Mouse (Mus musculus) ES-E14 (cell line): ENCODE data around the gene Myl6. TPM values are rescaled to one million over a fixed set of nuclear protein-coding genes. Genes with fewer than 3 reads are reported as not detected.
A peak's percentile ranks its signal among the peaks of the same experiment; 100 is the strongest.

Source experiments
- DNase-seq: peaks from one replicate; pipeline ENCODE4 v3.0.0-alpha.2; 2013; ENCODE audit warnings: low read depth, low spot score
- H3K27ac ChIP-seq: 2 replicates; pipeline ENCODE4 v1.5.1; 2012; ENCODE audit warnings: low read depth, mild to moderate bottlenecking, low read length, moderate library complexity, mixed read lengths; ENCODE audit not compliant: poor library complexity, insufficient read depth, severe bottlenecking
- H3K36me3 ChIP-seq: 2 replicates; pipeline ENCODE4 v1.6.1; 2012; ENCODE audit warnings: mild to moderate bottlenecking, low read length, moderate library complexity, mixed read lengths; ENCODE audit not compliant: control insufficient read depth, poor library complexity, insufficient read depth, severe bottlenecking
- H3K4me1 ChIP-seq, 2 experiments: fragments of 150-350 bp in 1 of 2; sonication (generic) in 1 of 2; 2 replicates each; pipeline ENCODE4 v1.6.1; 2012; ENCODE audit warnings: low read length in 2 of 2, mild to moderate bottlenecking in 1 of 2, mixed read lengths in 1 of 2; ENCODE audit not compliant: control insufficient read depth in 2 of 2, insufficient read depth in 2 of 2, poor library complexity in 1 of 2
- H3K4me3 ChIP-seq, 2 experiments: fragments of 150-350 bp in 1 of 2; sonication (generic) in 1 of 2; 2 replicates each; pipeline ENCODE4 v1.5.1; 2012; ENCODE audit warnings: low read length in 2 of 2, low read depth in 1 of 2, mild to moderate bottlenecking in 1 of 2, mixed read lengths in 1 of 2; ENCODE audit not compliant: insufficient read depth in 1 of 2, poor library complexity in 1 of 2, severe bottlenecking in 1 of 2
- H3K9ac ChIP-seq: 2 replicates; pipeline ENCODE4 v1.6.1; 2012; ENCODE audit warnings: low read depth, mild to moderate bottlenecking, low read length, mixed read lengths; ENCODE audit not compliant: poor library complexity, insufficient read depth, severe bottlenecking
- H3K9me3 ChIP-seq: fragments of 150-350 bp; sonication (generic); 2 replicates; pipeline ENCODE4 v1.6.1; 2012; ENCODE audit warnings: low read depth, mild to moderate bottlenecking, low read length; ENCODE audit not compliant: control insufficient read depth, insufficient read depth
- CHD2 ChIP-seq: IDR thresholded peaks from 2 replicates; pipeline ENCODE4 v1.6.1; 2014; ENCODE audit warnings: mild to moderate bottlenecking, low read depth, low read length, inconsistent platforms
- HCFC1 ChIP-seq: IDR thresholded peaks from 2 replicates; pipeline ENCODE4 v1.6.1; 2012; ENCODE audit warnings: low read length, inconsistent platforms, borderline replicate concordance; ENCODE audit not compliant: insufficient read depth
- MAFK ChIP-seq: IDR thresholded peaks from 2 replicates; pipeline ENCODE4 v1.6.1; 2014; ENCODE audit warnings: mild to moderate bottlenecking, low read depth, low read length, inconsistent platforms; ENCODE audit not compliant: insufficient read depth
- ZC3H11A ChIP-seq: IDR thresholded peaks from 2 replicates; pipeline ENCODE4 v1.6.1; 2012; ENCODE audit warnings: low read depth, mild to moderate bottlenecking, inconsistent platforms, low read length, borderline replicate concordance
- ZNF384 ChIP-seq: IDR thresholded peaks from 2 replicates; pipeline ENCODE4 v1.6.1; 2012; ENCODE audit warnings: low read depth, low read length, inconsistent platforms
- in situ Hi-C, 2 experiments: fragments of 600-800 bp; cut with MboI; formaldehyde crosslinking; loops; one replicate each; pipeline ENCODE4 v1.15.1; 2025; ENCODE audit warnings: low sequenced_read_pairs in 2 of 2, inconsistent platforms in 1 of 2; ENCODE audit not compliant: unreplicated experiment in 2 of 2
- total RNA-seq: library from RNA; depleted of rRNA; stranded (reverse); fragments of 300-350 nt; gene quantifications from 2 replicates; pipeline ENCODE4 v1.2.3, GENCODE M21; 2012

The Myl6 gene
- total RNA-seq, 1 experiment, result 1,090 TPM

- no peak overlapping the region for H3K27ac ChIP-seq
- H3K4me3 ChIP-seq, result peak overlapping the region in 1 of 2 experiments; percentile 34; a peak in 2 of 4 replicates
- no peaks in the 10 kb centered on the region for H3K9me3 ChIP-seq
- in situ Hi-C loops, result no loop called here
- TF ChIP-seq ZC3H11A (no peak), CHD2 (no peak), ZNF384 (no peak), HCFC1 (no peak), MAFK (no peak)
- H3K36me3 ChIP-seq, result no peaks in the 10 kb centered on the region
- no peak overlapping the region for H3K9ac ChIP-seq
- peaks cover 3 to 5% of the 10 kb centered on the region in 2 experiments; a peak in 3 of 4 replicates for H3K4me1 ChIP-seq
- no peak for DNase-seq
These were observed 41.8 kb upstream of the Myl6 start for GRCm38 (mm10) chr10:128535624-128536265.

DNA sequence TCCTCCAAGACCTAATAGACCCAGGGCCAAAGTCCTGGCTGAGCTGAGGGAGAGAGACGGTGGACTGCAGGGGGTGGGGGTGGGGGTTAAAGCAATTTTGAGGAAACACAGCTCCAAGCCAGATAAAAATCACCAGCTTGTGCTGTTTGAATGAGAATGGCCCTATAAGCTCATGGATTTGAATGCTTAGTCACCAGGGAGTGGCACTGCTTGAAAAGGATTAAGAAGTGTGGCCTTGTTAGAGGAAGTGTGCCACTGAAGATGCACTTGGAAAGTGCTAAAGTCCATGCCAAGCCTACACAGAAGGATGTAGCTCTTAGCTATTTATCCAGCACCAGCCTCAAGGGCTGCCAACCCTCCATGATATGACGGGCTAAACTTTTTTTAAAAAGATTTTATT, 41.3 kb upstream of the Myl6 start:
- TF ChIP-seq MAFK (no peak), ZC3H11A (no peak), ZNF384 (no peak), CHD2 (no peak), HCFC1 (no peak)
- in situ Hi-C loops, result no loop called here
- no peak for DNase-seq

GRCm38 (mm10) chr10:128526366-128527356, 32.7 kb upstream of the Myl6 start:
- Histone ChIP-seq H3K4me3 (peak overlapping the region; percentile 28 to 89; a peak in 3 of 4 replicates), H3K9ac (0 out of 2 replicates have a peak overlapping the region, but pooled peaks have one; percentile 34), H3K4me1 (peaks cover 0 to 3% of the 10 kb centered on the region in 2 experiments; a peak in 1 of 4 replicates), H3K9me3 (no peaks in the 10 kb centered on the region), H3K27ac (no peak overlapping the region), H3K36me3 (peaks cover 2% of the 10 kb centered on the region; the same call in 1 of the 2 replicates)
- in situ Hi-C loops, result no loop called here
- DNase-seq, result no peak
- TF ChIP-seq ZNF384 (no peak), ZC3H11A (no peak), CHD2 (no peak), MAFK (no peak), HCFC1 (no peak)

More for the DNA sequence above, 41.3 kb upstream of the Myl6 start:
- no peaks in the 10 kb centered on the region for H3K9me3 ChIP-seq
- H3K4me3 ChIP-seq, result no peak overlapping the region
- H3K36me3 ChIP-seq, result no peaks in the 10 kb centered on the region
- H3K4me1 ChIP-seq, result peaks cover 3 to 5% of the 10 kb centered on the region in 2 experiments; a peak in 3 of 4 replicates
- H3K27ac ChIP-seq, result no peak overlapping the region
- H3K9ac ChIP-seq, result no peak overlapping the region

- H3K36me3 ChIP-seq, result peaks cover 7% of the 10 kb centered on the region; the same call in 1 of the 2 replicates
- H3K4me1 ChIP-seq, result peaks cover 0 to 3% of the 10 kb centered on the region in 2 experiments; a peak in 1 of 4 replicates
- peak within 1 kb of the TSS; percentile 87 to 89 for H3K4me3 ChIP-seq
- no peak within 1 kb of the TSS; the same call in 1 of the 2 replicates for H3K27ac ChIP-seq
- H3K9ac ChIP-seq, result peak within 1 kb of the TSS; percentile 77
- TF ChIP-seq ZC3H11A, result no peak
- no peak for TF ChIP-seq MAFK
- no peak for TF ChIP-seq CHD2
- no peak for TF ChIP-seq ZNF384
- no peak for TF ChIP-seq HCFC1
- no peaks in the 10 kb centered on the region for H3K9me3 ChIP-seq
- peak; percentile 98 for DNase-seq
- in situ Hi-C loops, result no loop called here
These were observed 31.8 kb upstream of the Myl6 start, which contains the start of gene Esyt1 for GRCm38 (mm10) chr10:128525671-128526308. TSS of gene Esyt1 (minus strand) at chr10:128525871.
